Mouse (Mus musculus): ENCODE data around the gene Sdhb.
A peak's percentile ranks its signal among the peaks of the same experiment; 100 is the strongest.

Sdhb gene

GRCm38 (mm10) chr4:140977886-140978692 is 17.1 kb downstream of the Sdhb start:
- no peak for DNase-seq (ENCODE audit: low spot score in 2 of 2)

GRCm38 (mm10) chr4:140981605-140982004 is 20.6 kb downstream of the Sdhb start:
- no peak for DNase-seq (ENCODE audit: low spot score in 2 of 2)

GRCm38 (mm10) chr4:140982808-140983207 is 21.8 kb downstream of the Sdhb start:
- no peak for DNase-seq (ENCODE audit: low spot score in 2 of 2)

DNA sequence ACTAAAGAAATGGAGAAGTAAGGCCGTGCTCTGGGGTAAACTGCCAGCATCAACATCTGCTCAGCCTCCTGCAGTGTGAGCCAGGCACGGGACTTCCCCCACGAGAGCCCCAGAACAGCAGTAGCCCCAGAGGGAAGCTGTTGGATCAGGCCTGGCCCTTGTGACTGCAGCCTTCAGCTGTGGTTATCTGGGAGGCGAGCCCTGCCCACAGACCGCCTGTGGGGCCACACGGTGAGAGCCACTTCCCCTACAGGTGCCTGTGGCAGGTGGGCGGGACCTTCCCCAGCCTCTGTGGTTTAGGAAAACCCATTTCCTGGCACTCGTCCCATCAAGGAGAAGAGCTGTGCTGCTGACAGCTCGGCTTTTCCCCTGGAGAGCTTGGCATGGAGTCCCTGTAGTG is 22.4 kb downstream of the Sdhb start:
- DNase-seq (ENCODE audit: low spot score in 2 of 2): no peak

- no peak for DNase-seq (ENCODE audit: low spot score in 2 of 2)
Observed at GRCm38 (mm10) chr4:140984544-140984943, 23.5 kb downstream of the Sdhb start.

DNA sequence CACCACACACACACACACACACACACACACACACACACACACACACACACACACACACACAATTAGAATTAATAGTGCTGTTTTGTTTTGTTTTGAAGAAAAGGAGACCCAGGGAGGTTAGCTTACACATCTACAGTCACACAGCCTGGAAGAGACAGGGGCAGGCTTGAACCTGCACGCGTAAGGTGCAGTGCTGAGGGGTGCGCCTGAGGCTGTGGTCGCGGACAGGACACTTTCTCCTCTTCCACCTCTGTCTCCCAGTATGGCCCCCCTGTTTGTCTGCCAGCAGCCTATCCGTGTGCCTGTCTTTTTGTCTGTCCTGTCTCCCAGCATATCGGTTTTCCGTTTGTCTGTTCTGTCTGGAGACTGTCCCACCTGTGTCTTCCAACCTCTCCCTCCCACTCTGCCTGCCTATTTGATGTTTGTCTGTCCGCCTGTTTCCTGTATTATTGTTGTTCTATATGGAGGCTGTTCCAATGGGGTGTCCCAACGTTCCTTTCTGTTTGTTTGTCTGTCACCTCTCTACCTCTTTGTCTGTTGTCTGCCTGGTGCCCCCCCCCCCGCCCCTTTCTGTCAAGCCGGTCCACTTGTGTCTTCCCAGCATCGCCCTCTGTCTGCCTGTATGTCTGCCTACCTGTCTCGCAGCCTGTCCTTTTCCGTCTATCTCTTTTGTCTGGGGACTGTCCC is 25.2 kb downstream of the Sdhb start:
- DNase-seq (ENCODE audit: low spot score in 2 of 2): no peak

GRCm38 (mm10) chr4:140986711-140987395 is 25.9 kb downstream of the Sdhb start, which contains the start of gene Atp13a2:
Gene Atp13a2 (plus strand): TSS chr4:140986873.
- peak; percentile 91 to 96 for DNase-seq (ENCODE audit: low spot score in 2 of 2)

GRCm38 (mm10) chr4:140987476-140987875 is 26.5 kb downstream of the Sdhb start:
- DNase-seq (ENCODE audit: low spot score in 2 of 2): no peak

DNA sequence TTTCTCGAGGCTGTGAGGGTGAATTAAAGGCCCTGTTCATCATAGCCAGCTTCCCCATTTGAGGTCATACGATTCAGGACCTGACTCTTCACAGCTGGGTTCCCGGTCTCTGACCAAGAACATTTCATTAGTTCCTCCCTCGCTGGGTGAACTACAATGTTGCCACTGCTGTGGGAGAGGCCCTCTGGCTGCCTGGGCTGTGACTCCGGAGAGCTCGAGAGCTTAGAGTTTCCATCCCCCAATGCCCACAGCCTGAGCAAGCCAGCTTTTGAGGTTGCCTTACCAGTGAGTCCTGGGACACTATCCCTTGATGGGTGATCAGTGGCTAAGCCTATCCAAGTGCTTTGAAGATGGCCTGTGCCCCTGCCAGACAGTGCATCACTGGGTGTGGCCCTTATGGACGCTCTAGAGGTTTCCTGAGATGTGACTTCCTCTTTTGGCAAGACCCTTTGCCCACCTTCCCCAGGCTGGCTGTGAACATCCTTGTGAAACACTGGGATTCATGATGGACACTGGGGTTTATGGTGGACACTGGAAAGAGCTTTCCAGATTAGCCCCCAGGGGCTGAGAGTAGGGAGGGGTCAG is 27.8 kb downstream of the Sdhb start:
- no peak for DNase-seq (ENCODE audit: low spot score in 2 of 2)

GRCm38 (mm10) chr4:140989447-140989846 is 28.4 kb downstream of the Sdhb start:
- no peak for DNase-seq (ENCODE audit: low spot score in 2 of 2)

DNA sequence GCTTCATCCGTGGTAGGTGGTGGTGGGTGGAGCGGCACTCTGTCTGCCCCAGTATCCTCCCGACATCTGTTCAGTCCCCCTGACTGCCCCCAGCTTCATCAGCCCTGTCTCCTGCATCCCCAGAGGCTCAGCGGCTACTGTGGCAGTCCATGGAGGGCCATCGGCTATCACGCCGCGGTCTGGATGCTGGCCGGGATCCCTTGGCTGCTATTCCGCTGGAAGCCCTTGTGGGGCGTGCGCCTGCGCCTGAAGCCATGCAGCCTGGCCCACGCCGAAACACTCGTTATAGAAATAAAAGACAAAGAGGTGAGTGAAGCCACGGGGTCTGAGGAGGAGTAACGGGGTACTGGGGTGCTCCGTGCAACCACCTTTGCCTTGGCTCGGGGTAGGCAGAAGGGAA is 31.2 kb downstream of the Sdhb start:
- no peak for DNase-seq (ENCODE audit: low spot score in 2 of 2)

DNA sequence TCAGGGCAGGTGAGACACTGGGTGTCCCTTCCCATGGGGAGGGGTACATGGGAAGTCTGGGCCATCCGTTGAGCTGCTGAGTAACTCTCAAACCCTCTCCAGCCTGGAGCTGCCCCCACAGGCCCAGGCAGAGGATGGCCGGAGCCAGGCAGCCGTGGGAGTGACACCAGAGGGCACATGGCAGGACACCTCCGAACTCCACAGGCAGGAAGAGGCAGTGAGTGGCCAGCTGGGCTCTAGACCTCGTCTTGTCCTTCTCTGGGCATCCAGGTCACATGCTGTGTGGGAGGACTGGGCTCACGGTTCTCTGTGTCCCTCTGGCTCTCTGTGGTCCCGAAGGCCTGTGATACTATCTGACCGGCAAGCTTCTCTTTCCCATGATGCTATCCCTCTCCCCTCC is 32.8 kb downstream of the Sdhb start:
- DNase-seq (ENCODE audit: low spot score in 2 of 2): no peak

DNA sequence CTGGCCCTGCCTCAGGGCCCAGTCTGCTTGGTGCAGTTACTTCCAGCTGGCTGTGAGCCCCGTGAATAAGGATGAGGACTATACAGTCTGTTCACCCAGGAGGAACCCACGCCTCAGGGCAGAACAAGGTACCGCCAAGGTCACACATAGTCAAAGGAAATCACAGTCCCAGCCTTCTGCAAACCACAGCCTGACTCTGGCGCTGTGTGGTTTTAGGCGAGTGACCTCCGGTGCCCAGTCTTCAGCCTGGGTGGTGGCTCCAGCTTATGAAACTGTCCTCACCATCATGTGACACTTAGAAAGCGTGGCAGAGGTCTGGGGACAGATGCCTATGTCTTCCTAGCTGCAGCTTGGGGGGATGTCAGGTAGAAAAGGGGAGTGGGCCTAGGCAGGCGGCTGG is 34.8 kb downstream of the Sdhb start:
- no peak for DNase-seq (ENCODE audit: low spot score in 2 of 2)

GRCm38 (mm10) chr4:140996812-140997211 is 35.8 kb downstream of the Sdhb start:
- DNase-seq (ENCODE audit: low spot score in 2 of 2): no peak

DNA sequence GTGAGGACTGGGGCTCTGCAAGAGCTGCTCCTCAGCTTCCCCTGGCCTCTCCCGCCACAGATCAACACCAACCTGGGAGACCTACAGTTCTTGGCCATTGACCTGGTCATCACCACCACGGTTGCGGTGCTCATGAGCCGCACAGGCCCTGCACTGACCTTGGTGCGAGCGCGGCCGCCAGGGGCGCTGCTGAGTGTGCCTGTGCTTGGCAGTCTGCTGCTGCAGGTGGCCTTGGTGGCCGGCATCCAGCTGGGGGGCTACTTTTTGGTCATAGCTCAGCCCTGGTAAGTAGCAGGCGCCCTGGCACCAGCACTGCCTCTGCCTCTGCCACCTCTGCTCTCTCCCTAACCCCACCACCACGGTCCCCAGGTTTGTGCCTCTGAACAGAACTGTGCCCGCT is 45.0 kb downstream of the Sdhb start:
- DNase-seq (ENCODE audit: low spot score in 2 of 2): no peak

GRCm38 (mm10) chr4:141008028-141008427 is 47.0 kb downstream of the Sdhb start:
- DNase-seq (ENCODE audit: low spot score in 2 of 2): no peak

DNA sequence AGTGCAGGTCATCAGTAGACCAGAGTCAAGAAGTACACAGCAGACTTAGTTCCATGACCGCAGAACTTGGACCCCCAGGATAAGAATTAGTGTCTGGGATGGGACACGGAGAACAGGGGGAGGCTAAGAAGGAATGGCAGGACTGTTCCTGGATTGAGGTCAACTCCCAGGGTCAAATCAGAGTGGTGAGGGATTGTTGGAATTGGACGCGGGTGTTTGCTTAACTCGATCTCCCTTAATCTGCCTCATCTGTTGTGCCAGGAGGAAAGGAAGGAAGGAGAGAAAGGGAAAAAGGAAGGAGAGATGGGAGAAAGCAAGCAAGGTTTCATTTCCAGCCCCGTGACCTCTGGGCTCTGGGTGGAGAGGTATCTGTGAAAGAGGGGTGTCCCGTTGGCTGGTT is 49.1 kb downstream of the Sdhb start, which contains the start of gene Mfap2:
Gene Mfap2, plus strand, starts transcription at position 301 of the 400 bp plus-strand sequence.
- DNase-seq (ENCODE audit: low spot score in 2 of 2): no peak

- no peak for DNase-seq (ENCODE audit: low spot score in 2 of 2)
Observed at GRCm38 (mm10) chr4:141010526-141010925, 49.5 kb downstream of the Sdhb start.

DNA sequence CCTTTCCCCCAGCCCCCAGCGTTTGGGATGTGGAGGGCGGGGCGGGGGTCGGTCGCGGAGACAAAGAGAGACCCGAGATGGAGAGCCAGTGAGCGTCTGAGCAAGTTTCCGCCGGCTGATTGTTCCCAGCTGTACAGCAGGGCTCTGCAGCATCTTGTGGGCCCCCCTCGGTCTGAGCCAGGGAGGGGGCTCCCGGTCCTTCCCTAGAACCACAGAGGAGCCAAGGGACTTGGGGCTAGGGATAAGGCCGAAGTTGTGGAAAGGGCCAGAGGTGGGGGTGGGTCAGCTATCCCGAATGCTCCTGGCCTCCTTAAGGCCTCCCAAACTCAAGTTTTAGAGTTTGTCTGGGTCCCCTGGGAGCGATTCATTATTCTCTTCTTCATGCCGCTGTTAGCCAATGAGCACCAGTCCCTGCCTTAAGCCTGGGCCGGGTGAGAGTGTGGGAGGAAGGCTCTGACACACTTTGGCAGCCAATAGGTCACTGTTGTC is 50.0 kb downstream of the Sdhb start:
- no peak for DNase-seq (ENCODE audit: low spot score in 2 of 2)

GRCm38 (mm10) chr4:141011556-141012328 is 50.7 kb downstream of the Sdhb start:
- no peak for DNase-seq (ENCODE audit: low spot score in 2 of 2)

- no peak for DNase-seq (ENCODE audit: low spot score in 2 of 2)
Observed at GRCm38 (mm10) chr4:141012558-141012957, 51.6 kb downstream of the Sdhb start.

Measured in right cerebral cortex, adult 2 months (tissue).